Mouse (Mus musculus) lung, postnatal 0 days (tissue): ENCODE results near the gene Ifit1.

Experiments used
- CTCF ChIP-seq: IDR thresholded peaks from 2 replicates; pipeline ENCODE4 v1.5.1; 2016; ENCODE audit warnings: antibody characterized with exemption, mild to moderate bottlenecking
- EP300 ChIP-seq: IDR thresholded peaks from 2 replicates; pipeline ENCODE4 v1.6.1; 2016; ENCODE audit warnings: antibody characterized with exemption, mild to moderate bottlenecking, control low read depth

DNA sequence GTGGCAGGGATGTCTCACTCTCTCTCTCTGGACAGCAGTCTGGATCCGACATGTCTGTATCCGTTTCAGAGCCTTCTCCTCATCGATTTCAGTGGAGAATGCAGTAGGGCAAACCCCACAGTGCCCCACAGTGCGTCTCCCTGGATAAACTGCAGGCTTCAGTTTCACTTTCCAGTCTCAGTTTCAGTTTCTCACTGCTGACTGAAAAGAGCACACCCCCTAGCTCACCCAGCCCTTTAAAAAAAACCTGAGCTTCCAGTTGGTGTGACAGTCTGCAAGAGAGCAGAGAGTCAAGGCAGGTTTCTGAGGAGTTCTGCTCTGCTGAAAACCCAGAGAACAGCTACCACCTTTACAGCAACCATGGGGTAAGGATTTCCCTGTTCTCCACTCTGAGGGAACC is at the start of gene Ifit1, which contains the start of gene Ifit1bl2:
- TF ChIP-seq CTCF: no peak
- no peak for TF ChIP-seq EP300
